Mouse (Mus musculus) mouse embryonic stem cell (cell line): ENCODE data around the gene Arsb.
"Not testable (repeated sequence)": the region's sequence is repeated elsewhere in the genome, so short reads cannot be mapped to it uniquely, and the experiment has no call there.

Experiments
- in situ Hi-C, 2 experiments: fragments of 300-500 bp; cut with MboI; formaldehyde crosslinking; loops; 1 replicate in 1 of 2; 3 replicates in 1 of 2; pipeline ENCODE4 v1.14.3; 2019 to 2020; ENCODE audit warnings: low sequenced_read_pairs in 2 of 2, low pct_unique_long_range_greater_than_20kb in 1 of 2, mixed read lengths in 1 of 2; ENCODE audit not compliant: unreplicated experiment in 1 of 2

Arsb gene

GRCm38 (mm10) chr13:93939363-93940127 is 168.1 kb downstream of the Arsb start:
- in situ Hi-C loops, result no loop called here

DNA sequence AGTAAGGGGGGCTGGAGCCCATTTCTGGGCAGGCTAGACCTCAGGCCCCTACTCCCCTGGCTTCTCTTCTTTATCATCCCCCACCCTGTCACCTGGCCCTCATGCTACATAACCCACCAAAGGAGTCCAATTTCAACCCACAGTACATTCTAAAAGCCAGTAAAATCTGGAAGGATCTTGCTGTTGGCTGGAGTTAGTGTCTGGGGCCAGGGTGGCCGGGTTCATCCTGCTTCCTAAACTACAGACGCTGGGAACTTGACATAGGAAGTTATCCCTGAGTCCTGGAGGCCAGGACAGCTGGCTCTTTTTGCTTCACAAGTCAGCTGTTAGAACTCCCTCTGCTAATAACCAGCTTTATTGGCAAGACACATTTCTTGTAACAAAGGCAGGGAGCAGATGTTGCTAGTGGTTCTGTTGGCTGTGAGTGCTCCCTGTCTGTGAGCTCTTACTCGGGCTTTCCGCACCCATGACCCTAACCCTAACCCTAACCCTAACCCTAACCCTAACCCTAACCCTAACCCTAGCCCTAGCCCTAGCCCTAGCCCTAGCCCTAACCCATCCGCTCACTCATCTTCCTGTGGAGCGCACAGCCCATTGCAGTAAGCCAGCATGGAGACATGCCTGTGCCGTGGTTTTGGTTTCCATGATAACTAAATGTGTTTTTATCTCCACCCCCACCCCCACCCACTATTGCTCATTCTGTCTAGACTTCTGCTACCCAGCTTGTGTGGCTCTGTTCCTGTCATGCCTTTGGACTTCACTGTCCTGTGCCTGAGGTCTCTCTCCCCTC is 169.5 kb downstream of the Arsb start:
- in situ Hi-C loops, result no loop called here

GRCm38 (mm10) chr13:93950996-93951395 is 179.6 kb downstream of the Arsb start:
- in situ Hi-C loops, result no loop called here

GRCm38 (mm10) chr13:93951555-93951954 is 180.1 kb downstream of the Arsb start:
- in situ Hi-C loops, result no loop called here

- in situ Hi-C loops, result no loop called here
Measured at GRCm38 (mm10) chr13:93952466-93952865, 181.0 kb downstream of the Arsb start.

- in situ Hi-C loops, result no loop called here
Measured at GRCm38 (mm10) chr13:93957907-93958306, 186.5 kb downstream of the Arsb start.

- in situ Hi-C loops, result no loop called here
Measured at GRCm38 (mm10) chr13:93966271-93966670, 194.8 kb downstream of the Arsb start.

DNA sequence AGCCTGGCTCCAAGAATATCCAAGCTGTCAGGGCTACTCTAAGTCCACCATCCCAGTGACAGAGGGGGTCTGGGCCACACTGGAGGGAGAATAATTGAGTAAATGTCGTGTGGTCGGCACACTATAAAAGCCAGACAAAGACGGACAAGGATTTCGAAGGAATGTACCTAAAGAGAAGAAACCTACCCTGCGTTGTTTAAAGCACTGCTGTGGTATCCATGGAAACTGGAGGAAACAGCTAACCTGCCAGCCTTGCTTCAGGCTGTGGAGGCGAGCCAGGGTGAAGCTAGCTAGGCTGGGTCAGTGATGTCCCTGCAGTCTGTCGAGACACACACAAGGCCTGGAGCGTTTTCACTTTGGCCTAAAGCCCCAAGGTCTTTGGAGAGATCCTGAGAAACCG is 195.7 kb downstream of the Arsb start:
- in situ Hi-C loops, result no loop called here

- in situ Hi-C loops, result no loop called here
Measured at GRCm38 (mm10) chr13:93970115-93970514, 198.7 kb downstream of the Arsb start.

DNA sequence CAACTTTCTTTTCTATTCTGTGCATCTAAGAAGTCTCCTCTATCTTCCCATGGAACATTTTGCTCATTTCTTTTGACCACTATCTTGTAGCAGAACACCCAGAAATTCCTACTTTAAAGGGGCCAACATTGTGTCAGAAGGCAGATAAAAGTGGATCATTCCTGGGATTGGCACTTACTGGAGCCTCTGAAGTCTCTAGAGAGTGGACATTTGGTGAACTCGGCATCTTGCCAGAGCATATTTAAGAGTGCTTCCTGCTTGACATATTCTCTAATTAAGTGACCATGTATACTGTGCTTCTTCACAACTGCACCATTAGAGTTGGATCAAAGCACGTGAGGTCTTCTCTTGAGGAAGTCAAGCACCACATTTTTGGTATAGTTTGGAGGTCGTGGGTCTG is 201.0 kb downstream of the Arsb start:
- in situ Hi-C loops, result no loop called here

- in situ Hi-C loops, result no loop called here
Measured at GRCm38 (mm10) chr13:93975668-93976067, 204.2 kb downstream of the Arsb start.

DNA sequence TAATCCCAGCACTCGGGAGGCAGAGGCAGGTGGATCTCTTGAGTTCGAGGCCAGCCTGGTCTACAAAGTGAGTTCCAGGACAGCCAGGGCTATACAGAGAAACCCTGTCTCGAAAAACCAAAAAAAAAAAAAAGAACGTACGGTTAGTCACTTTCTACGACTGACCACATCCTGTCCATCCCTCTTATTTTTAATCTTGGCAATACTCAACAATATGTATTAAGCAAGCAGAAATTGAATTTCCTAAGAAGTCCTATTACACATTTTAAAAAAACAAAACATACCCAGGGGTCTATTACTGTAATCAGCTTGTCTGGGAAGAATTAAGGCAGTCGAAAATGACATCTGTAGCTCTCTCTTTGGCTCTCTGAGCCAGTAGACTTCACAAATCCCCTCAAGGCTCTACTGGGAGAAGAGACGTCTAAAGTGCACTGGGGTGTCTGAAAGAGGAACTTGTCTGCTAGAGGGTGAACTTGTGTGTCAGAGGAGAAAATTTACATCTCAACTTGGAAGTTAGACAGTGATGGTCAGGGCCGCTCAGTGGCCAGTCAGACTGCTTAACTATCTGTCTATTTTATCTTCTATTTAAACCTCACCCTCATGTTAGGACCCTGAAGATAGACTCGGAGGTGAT is 205.6 kb downstream of the Arsb start:
- in situ Hi-C loops, result no loop called here

DNA sequence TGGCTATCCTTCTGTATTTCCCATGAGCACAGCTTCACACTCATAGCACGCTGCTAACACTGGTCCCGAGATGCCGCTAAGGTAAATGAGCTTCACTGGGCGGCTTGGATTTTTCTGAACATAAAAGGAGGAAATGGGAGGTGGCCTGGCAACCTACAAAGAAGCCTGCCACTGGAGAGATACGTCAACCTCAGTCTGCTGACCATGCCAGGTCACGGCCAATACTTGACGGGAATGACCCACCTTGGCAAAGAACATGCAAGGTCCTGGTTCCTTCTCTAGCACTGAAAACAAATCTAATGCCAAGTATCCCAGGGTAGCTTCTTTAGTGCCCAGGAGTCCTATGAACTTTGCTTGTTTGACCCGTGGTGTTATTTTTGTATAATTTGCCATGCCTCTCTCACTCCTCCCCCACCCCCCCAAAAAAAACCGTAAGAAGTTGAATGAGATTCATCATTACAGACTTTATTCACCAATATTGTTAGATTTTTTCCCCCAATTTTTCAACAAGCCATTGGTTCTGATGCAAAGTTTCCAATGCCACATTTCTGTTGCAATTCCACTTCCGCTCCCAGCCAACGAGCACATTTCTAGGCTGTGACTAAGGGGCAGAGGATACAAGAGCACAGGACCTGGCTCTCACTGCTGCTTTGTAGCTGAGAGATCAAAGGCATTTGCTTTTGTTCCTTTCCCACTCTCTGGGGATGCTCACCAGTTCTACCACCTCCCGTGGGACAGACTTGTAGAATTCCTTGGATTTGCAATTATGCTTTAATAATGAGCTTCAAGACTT is 207.5 kb downstream of the Arsb start:
- in situ Hi-C loops, result no loop called here

DNA sequence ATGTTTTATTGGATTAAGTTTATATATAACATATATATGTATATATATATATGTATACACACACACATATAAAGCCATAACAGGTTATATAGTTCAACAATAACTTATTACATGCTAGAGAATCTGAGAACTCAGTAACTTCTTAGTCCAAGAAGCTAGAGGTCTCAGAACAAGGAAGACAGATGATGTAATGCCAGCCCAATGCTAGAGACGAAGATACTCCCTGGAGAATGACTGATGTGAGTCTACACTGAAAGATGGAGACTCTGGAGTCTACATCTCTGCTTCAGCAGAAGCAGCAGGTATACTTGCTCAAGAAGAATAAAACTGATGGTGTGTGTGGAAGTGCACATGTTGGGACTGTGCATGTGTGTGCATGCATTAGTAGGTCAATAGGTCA is 208.3 kb downstream of the Arsb start:
- in situ Hi-C loops, result no loop called here

DNA sequence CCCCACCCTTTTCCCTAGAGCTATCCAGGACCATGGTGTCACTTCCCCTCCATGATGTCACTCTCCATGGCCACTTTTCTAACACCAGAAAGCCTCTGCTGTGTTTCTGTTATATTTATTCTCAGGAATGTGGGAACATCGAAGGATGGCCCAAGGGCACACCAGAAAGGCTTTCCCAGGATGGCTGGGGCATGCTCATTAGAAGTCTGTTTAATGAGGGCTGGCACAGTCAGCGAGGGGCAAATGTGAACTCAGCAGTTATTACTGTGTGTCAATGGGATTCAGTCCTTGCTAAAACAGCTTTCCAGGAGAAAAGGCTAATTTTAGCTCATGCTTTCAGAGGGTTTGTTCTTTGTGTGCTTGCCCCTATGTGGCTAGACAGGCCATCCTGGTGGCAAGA is 213.1 kb downstream of the Arsb start:
- in situ Hi-C loops, result no loop called here

GRCm38 (mm10) chr13:93985181-93985580 is 213.8 kb downstream of the Arsb start:
- in situ Hi-C loops, result no loop called here

- in situ Hi-C loops, result not testable (repeated sequence)
Measured at GRCm38 (mm10) chr13:93985750-93986149, 214.3 kb downstream of the Arsb start.

- in situ Hi-C loops, result no loop called here
Measured at GRCm38 (mm10) chr13:93987611-93988010, 216.2 kb downstream of the Arsb start.

DNA sequence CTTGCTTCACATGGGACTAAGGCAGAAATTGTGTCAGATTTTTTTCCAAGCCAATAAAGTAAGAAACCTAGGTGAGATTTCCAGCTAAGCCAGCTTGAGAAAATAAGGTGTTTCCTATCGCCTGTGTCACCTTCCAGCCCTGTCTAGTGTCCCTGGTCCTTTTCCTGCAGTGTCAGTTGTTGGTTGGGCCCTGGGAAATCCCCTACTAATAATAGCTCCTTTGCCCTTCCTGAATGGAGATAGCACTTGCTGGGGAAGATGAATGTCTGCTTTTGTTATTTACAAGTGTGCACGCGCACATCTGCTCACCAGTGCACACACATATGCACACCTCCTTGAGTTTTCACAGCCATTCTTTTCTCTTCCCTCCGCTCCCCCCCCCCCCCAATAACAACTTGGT is 217.8 kb downstream of the Arsb start:
- in situ Hi-C loops, result no loop called here
